Mouse (Mus musculus) heart, adult 8-10 months (tissue): ENCODE data around the gene Ctcf. TPM values are rescaled to one million over a fixed set of nuclear protein-coding genes. Genes with fewer than 3 reads are reported as not detected.
"Not testable (repeated sequence)": the region's sequence is repeated elsewhere in the genome, so short reads cannot be mapped to it uniquely, and the experiment has no call there.

Source experiments
- DNase-seq: peaks from one replicate; pipeline ENCODE4 v3.0.0; 2022; ENCODE audit warnings: low spot score
- total RNA-seq, 4 experiments: library from RNA; stranded (reverse); gene quantifications; 2 replicates each; pipeline ENCODE4 v1.2.4; 2022

The Ctcf gene
- total RNA-seq, result 10 to 100 TPM; 37.4 to 46.3 (median 40.7) TPM

- peak; percentile 85 for DNase-seq
Observed at GRCm38 (mm10) chr8:105636018-105636962, at the start of gene Ctcf. Ctcf (plus strand) TSS chr8:105636568.

DNA sequence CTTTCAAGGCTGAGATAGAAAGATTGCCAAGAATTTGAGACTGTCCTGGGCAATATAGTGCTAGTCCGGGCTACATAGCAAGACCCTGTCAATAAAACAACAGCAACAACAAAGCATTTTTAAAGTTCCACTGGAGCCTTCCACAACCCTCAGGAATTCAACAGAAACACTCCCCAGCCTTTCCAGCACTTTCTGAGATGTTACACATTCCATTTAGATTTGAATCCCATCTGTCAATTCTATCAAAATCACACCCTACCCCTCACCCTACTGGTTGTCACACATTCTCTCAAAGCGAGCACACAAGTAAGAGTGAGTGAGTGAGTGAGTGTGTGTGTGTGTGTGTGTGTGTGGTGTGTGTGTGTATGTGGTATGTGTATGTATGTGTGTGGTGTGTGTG lies 43.9 kb upstream of the Ctcf start:
- no peak for DNase-seq

DNA sequence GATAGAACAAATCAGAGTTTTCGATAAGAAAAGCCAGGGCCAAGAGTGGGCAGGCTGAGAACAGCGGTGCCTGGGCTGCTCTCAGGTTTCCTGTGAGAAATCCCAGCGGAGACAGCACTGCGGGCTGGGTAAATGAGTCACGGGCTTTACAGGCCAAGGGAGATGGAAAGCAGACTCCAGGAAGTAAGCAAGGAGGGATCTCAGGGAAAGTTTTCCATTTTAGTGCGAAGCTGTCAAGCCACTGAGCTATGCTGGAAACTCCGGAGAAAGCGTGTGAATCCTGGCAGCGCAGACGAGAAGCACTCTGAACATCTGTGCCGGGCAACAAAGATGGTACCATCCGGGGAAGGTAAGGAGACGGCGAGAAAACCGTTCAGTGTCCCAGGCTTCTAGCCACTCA lies 42.5 kb upstream of the Ctcf start:
- DNase-seq, result peak; percentile 75

GRCm38 (mm10) chr8:105594451-105595242 lies 41.7 kb upstream of the Ctcf start:
- DNase-seq, result peak; percentile 31

GRCm38 (mm10) chr8:105596362-105597034 lies 39.9 kb upstream of the Ctcf start:
- peak; percentile 89 for DNase-seq

DNA sequence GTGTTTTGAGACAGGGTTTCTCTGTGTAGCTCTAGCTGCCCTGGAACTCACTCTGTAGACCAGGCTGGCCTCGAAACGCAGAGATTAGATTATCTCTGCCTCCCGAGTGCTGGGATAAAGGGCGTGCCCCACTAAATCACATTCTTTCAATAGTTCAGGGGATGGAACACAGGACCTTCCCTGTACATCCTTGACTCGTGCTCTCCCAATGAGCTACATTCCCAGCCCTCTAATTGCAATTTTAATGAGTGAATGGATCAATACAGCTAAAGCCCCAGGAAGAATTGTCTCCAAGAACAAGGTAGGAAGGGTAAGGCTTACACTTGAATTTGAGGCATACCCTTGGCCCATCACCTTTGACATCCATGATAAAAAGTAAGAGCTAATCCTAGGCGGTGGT lies 37.6 kb upstream of the Ctcf start:
- DNase-seq, result no peak

DNA sequence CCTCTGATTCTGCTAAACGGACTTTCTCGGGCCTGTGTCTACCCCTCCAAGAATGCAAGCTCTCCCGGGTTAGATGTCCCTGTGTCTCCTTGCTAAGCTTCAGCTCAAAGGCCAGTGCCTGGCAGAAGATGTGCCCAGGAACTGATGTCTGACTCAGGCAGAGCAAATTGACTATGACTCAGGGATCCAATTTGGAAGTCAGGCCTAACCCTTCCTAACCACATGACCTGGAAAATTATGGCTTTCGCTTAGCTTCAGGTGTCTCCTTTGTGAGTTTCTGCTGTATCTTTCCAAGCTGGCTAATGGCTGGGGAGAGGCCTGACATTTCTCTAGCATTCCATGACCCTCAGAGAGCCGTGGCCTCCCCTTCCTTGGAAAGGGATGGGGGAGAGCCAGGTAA lies 35.1 kb upstream of the Ctcf start:
- no peak for DNase-seq

DNA sequence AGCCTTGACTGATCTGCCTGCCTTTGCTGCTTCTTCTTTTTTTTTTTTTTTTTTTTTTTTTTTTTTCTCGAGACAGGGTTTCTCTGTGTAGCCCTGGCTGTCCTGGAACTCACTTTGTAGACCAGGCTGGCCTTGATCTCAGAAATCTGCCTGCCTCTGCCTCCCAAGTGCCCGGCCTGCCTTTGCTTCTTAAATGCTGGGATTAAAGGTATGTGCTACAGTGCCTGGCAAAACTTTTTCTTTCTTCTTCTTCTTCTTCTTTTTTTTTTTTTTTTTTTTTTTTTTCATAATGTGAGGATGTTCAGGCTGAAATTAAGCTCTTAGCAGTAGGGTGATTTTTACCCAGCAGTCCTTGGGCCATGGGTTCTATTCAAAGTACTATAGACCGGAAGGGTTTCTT lies 33.8 kb upstream of the Ctcf start:
- not testable (repeated sequence) for DNase-seq

DNA sequence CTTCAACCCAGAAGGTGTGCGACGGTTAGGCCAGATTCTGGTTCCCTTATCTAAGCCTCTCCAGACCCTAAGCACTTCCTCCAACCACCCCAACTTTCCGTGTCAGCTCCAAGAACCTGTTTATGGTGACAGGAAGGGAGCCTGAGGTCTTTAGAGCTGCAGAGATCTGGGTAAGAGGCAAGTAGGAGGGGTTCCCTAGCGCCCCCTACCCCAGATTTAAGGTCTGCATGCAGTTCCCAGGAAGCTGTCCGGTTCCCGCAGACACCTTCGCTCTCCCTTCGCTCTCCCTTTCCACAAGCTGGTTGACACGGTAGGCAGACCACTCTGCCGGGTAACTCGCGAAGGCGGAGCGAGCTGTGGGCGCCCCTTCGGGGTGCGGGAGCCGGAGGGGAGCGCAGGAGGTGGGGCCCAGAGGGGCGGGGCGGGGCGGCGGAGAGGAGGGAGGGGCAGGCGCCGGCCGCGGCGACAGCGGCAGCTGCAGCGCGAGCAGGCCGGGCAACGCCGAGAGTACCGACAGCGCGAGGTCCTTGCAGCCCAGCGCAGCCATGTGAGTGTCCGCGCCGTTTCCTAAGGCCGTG lies 31.5 kb upstream of the Ctcf start, which contains the start of gene Ripor1:
Gene Ripor1, plus strand, starts transcription at position 452 of the 578 bp plus-strand sequence.
- DNase-seq, result peak; percentile 73

DNA sequence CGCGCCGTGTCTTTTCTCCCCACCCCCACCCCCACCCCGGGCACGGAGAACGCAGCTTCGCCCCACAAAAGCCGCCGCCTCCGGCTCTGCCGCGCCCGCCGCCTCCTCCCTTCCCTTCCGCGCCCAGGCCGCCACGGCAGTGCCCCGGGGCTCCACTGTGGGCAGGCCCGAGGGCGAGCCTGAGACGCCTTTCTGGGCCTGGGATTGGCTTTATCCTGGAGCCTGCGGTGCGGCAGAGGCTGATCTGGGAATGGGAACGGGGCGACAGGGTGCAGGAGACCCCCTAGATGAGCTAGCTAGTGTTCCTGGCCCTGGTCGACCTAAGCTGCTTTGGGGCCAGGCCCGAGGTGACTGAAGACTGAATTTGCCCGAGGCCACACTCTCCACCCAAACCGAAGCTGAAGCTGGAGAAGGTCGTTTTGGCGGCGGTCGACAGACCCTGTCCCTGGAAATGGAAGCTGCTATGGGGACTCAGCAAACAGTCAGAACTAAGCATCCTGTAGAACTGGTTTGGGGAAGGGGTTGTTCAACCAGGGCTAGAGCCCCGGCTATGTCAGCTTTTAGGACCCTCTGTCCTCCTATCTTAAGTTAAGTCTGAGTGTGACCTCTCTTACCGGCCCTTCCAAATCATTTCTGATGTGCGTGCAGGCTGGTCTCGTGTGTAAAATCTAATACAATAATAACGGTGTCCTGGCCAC lies 30.7 kb upstream of the Ctcf start:
- DNase-seq, result no peak

GRCm38 (mm10) chr8:105606189-105607023 lies 30.0 kb upstream of the Ctcf start:
- DNase-seq, result peak; percentile 91

DNA sequence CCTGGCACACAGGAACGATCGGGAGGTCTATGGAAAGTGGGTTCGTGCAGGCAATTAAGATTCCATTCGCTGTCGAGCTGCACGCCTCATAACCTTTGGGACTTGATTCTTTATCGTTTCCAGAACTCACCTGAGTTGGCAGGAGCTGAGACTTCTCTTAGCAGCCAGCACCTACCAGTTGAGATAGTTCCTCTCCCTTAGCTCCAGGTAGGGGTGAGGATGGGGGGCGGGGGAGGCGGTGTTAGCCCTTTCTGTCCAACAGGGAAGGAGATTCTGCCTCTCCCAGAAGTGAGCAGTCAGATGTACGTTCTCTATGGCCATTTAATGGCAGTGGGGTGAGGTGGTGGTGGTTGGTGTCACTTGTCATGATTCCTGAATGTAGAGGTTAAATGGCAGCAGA lies 29.3 kb upstream of the Ctcf start:
- no peak for DNase-seq

GRCm38 (mm10) chr8:105607684-105608083 lies 28.7 kb upstream of the Ctcf start:
- DNase-seq, result peak; percentile 60

GRCm38 (mm10) chr8:105609355-105609754 lies 27.0 kb upstream of the Ctcf start:
- no peak for DNase-seq

DNA sequence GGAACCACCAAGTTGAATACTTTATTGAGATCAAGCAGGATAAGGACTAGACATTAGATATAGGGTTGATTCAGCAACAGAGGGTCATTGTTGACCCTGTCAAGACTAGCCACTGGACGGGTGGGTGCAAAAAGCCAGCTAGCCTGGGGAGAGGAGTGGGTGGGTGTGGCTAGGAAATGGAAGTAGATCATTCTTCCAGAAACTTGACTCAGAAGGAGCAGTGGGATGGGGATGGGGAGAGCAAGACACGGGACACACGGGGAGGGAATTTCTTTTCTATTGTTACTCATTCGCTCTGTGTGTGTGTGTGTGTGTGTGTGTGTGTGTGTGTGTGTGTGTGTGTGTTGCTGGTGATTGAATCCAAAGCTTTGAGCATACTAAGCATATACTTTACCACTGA lies 26.6 kb upstream of the Ctcf start:
- no peak for DNase-seq

DNA sequence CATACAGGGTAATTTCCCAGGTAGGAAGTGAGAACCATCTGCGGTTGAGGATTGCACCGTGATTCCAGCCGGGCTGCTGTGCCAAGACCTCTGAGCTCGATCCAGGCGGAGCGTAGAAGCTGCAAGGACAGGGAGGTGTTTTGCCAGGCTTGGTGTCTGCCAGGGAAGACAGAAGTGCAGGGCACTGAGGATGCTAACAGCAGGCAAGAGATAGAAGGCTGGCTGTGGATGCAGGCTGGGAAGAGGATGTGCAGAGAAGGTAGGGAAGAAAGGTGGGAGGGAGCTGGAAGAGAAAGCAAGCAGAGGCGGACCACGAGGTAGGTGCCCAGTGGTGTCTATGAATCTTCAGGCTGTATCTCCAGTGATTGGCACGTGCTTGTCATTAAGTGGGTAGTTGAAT lies 24.5 kb upstream of the Ctcf start:
- no peak for DNase-seq

GRCm38 (mm10) chr8:105613037-105613436 lies 23.3 kb upstream of the Ctcf start:
- DNase-seq, result peak; percentile 69

DNA sequence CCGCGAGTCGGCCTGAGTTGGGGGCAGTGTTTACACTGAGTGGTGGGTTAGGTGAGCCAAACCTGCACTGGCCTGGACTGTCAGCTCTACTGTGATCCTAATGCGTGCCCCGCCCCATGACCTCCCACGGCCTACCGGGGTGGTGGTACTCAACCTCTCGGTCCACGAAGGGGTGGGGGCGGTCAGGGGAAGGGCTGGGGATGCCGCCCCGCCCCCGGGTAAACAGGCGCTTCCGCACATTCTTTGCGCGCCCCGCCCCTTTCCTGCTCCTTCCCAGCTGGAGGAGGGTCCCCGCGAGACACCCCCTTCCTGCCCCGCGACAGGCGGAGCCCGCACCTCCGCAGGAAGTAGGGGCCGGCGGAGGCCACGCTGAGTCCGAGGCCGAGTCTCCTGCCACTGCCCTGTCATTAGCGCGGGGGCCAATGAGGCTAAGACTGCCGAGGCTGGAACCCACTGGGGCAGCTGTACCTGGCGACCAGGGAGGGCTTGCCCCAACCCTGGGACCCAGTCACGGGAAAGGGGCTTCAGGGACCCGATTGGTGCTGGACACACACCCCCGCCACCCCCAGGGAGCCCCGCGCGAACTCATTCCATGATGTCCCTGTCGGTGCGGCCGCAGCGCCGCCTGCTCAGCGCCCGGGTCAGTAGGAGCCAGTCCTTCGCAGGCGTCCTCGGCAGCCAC lies 22.4 kb upstream of the Ctcf start:
- DNase-seq, result peak; percentile 89

- no peak for DNase-seq
Observed at GRCm38 (mm10) chr8:105615942-105616341, 20.4 kb upstream of the Ctcf start.
